Mouse (Mus musculus) c-Kit-positive CD71-positive TER-119-negative erythroid progenitor cells, embryonic 14.5 days (primary cell): ENCODE measurements around the gene Cops2.

Source experiments
- DNase-seq: peaks from one replicate; pipeline ENCODE4 v3.0.0-alpha.2; 2013; ENCODE audit warnings: low read depth

Gene Cops2

DNA sequence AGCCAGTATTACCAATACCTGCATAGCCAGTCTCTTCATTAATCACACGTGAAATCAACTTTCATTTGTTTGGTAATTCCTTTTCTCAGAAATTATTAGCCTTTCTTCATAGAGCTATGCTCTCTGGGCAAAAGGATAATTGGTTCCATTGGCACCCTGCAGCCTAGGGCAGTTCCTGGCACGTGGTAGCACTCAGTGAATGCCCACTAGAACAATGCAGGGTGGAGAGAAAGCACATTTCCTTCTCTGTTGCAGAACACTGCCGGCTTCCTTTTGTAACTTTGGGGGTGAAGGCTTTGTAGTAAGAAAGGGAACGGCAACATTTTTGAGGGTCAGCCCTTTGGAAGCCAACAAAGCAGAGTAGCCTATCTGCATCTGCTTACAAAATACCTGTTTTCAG, 32.7 kb downstream of the Cops2 start:
- DNase-seq: no peak

DNA sequence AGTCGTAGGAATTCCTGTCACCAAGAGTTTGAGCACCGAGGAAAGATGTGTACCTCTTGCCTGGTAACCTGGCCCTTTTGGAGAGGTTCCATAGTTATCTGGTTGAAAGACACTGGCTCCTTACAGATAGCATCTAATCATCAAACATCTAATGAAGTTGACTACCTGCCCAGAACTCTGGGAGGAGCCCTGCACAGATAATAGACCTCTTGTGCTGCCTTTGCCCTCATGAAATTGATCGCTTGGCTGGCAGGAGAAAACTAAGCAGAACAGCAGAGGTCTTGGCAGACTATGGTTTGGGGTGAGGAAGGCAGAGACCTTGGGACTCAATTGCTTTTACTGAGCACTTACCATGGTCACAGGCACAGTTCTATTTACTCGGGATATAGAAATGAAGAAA, 38.5 kb downstream of the Cops2 start:
- no peak for DNase-seq

DNA sequence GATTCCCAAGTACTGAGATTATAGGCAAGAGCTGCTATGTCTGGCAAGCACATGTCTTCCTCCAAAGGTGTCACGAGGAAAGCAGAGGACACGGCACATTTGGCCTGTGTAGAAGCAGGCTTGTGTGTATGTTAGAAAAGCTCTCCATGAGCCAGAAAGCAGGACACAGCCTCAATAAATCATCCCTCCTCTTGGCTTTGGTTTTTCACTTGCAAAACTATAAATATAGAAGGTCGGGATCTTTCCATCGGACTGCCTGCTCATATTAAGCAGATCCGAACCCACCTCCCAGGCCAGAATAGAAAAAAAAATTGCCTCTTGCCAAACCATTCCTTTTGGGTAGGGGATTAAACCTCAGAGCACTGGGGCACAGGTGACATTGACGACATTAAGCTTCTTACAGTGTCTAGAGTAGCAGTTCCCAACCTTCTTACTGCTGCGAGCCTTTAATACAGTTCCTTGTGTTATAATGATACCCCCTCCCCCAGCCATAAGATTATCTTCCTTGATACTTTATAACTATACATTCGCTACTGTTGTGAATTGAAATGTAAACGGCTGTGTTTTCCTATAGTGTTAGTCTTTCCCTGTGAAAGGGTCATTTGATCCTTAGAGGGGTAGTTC, 44.9 kb downstream of the Cops2 start:
- no peak for DNase-seq

DNA sequence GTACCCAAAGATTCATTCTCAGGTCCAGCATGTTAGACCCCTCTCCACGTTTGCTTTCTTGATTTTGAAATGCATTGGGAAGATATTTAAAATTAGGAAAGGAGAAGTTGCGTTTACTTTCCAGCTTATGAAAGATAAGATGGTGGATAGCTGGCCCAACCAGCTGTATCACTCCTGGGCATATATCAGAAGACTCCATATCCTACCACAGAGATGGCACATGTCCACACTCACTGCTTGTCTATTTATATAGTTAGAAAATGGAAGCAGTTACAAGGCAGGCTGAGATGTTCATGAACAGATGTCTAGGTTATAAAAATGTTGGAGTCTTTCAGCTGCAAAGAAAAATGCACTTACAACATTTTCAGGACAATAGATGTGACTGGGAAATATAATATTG, 47.6 kb downstream of the Cops2 start:
- no peak for DNase-seq

DNA sequence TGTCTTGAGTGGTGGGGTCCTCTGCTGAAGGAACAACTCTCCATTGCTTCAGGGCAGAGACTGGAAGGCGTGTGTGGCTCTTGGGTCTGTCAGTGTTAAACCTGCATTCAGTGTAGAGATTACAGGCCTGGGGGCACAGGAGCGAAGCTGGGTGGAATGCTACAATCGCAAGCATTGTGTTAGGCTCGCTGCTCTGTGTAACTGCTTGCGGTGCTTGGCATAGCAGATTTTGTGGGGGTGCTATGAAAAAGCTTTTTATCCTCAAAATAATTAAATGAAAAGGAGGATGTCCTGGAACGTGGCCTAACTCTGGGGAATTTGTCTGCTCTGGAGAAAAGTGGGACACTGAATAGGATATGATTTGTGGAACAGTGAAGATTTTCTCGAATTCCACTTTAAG, 49.4 kb downstream of the Cops2 start:
- DNase-seq: no peak

DNA sequence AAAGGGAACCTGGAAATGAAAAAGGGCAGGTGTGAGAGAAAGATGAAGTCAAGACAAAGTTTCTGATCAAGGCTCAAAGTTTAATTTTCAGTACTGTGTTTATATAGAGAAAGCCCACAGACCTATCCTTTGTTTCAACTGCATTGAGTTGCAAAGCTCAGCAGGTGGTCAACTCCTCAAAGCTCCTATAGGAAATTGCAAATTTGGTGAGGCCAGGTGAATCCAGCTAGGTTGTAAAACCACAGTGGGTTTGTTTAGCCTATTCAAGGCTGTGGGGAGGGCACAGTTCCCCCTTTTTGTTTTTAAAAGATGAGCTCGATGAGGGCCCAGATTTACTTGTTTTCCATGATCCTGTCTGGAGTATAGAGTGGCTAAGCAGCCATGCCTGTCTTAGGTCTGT, 53.1 kb downstream of the Cops2 start:
- DNase-seq: no peak

DNA sequence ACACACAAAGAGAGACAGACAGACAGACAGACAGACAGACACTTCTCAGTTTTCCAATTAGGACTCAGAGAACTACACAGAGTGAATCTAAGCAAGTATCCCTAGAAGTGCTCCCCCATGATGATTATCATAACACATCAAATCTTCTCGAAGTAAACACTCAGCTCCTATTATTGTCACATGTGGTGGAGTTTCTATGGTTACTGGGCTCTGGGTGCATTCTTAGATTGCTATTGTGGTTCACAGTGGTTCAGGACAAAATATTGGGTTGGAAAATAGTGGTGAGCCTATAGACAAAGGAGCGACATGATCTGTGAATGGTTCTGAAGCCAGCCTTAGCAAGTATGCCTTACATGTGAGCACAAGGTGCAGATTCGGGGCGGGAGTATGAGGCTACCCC, 57.0 kb downstream of the Cops2 start:
- no peak for DNase-seq

DNA sequence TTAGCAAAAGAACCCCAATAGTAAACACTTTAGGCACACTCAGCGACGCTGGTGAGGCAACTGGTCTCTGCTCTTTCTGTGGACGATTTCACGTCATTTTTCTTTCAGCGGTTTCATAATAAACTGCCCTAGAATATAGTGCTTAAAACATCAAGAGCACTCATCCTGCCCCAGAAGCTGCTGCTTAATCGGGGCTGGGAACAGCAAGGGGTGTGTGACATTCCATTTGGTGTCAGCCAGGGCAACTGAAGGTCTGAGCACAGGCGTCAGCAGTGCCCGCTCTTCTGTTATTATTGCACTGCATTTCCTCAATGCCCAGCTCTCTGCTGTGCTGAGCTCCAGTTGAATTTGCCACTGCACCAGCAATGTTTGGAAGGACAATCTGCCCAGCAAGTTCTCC, 57.9 kb downstream of the Cops2 start:
- DNase-seq: no peak

DNA sequence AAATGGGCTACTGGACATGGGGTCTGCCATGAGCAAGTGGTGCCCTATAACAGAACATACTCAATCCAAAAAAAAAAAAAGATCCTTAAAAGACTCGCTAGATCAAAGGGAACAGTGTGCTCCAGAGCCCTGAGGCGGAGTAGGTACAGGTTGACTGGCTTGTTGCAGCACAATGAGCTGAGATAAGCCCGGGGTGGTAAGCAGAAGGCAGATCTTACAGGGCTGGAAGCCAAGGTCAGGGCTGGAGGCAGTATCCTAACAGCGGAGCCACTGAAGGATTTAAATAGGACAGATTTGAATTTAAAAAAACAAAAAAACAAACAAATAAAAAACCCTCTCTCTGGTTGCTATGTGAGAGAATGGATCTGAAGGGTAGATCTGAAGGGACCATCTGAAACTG, 58.5 kb downstream of the Cops2 start:
- no peak for DNase-seq

DNA sequence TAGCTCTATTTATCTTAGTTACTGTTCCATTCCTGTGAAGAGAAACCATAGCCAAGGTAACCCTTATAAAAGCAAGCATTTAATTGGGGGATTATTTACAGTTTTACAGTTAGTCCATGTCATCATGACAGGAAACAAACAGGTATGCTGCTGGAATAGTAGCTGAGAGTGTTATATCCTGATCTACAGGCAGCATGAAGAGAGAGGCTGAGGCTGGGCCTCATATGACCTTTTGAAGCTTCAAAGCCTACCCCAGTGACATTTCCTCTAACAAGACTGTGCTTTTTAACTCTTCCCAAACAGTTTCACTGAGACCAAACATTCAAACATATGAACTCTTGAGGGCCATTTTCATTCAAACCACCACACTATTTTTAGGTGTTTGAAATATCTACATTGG, 61.1 kb downstream of the Cops2 start:
- no peak for DNase-seq

DNA sequence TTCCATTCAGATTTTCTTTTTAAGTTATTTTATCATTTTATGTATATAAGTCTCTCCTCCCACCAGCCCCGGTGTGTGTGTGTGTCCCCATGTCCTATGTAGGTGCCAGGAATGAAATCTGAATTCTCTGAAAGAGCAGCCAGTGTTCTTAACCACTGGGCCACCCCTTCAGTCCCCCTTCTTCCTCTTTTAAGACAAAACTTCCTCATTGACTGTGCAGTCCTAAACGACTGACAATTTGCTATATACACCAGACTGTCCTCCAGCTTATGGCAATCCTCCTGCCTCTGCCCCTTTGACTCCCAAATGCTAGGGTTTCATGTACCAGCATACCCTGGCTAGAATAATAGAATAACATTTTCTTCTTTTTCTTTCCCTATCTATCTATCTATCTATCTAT, 63.8 kb downstream of the Cops2 start:
- DNase-seq: no peak

DNA sequence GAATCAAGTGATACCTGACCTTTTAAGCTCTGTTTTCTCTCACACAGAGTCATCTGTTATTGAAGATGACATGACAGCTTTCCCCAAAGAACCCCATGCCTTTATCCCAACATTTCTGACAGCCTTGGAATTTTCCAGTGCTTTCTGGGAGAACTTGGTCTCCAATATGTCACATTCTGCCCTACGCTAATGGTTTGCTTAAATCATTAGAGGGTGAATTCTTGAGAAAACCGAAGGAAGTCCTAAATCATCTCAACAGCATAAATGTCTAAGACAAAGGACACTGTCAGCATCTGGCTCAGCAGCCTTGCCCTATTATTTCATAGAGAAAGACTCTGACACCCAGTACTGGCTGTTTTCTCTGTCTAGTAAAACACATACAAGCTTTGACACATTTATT, 64.8 kb downstream of the Cops2 start:
- no peak for DNase-seq

DNA sequence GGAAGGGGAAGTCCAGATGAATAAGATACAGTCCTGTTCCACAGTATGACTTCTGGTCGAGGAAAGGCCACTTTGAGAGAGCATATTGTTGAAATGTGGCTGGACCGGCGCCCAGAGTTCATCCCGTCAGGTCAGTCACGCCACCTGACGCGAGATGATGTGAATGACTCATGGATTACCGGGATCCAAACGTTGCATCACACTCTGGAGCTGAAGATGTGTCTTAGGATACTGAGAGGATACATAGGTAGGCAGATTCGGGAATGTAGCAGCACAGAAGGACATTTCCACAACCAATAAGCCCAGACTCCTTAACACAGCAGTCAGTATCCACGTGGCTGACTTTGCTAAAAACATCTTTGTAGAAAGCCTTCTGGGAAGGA, 66.1 kb downstream of the Cops2 start:
- DNase-seq: no peak

DNA sequence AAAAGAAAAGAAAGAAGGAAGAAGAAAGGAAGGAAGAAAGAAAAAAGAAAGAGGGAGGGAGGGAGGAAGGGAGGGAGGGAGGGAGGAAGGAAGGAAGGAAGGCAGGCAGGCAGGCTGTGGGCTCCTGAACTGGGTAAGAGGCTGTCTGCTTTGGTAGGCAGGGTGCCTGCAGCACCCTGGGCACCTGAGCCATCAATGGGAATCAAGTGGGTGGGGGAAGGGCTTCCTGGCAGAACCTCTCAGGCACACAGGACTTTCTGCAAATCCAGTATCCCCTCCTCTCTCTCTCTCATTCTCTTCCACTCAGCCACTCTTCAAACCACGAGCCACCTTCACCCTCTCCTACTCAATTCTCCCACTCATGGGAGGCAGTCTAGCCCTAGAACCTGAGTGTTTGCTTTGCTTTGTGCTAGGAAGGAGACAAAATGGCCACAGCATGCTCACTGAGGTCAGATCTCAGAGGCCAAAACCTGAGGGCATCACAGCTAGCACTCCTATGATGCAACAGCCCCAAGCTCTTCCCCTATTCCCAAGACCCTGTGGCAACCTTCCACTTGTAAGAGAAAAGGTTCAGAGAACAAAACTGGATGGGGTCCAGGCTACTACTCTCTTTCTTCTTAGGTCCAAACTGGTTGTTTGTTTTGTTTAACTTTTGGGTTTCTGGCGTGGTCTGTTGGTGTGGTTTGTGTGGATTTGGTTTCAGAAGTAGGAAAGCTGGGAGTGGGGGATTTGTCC, 66.6 kb downstream of the Cops2 start:
- DNase-seq: no peak

DNA sequence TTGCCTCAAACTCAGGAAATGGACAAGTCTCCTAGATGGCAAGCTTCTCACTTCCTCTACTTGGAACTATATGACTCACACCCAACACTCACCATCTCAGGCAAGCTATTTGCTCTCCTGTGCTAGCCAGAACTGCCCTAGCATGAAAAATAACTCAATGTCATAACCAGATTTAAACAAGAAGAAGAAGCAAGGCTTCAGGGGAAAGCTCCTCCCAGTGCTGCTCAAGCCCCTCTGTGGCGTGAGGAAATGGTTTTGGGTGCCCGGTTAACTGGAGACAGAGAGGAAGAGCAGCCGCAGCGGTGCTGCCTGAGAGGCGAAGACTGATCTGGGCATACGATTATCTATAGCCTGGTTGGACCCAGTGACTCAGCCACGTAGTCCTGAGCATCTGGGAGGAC, 67.5 kb downstream of the Cops2 start:
- no peak for DNase-seq

DNA sequence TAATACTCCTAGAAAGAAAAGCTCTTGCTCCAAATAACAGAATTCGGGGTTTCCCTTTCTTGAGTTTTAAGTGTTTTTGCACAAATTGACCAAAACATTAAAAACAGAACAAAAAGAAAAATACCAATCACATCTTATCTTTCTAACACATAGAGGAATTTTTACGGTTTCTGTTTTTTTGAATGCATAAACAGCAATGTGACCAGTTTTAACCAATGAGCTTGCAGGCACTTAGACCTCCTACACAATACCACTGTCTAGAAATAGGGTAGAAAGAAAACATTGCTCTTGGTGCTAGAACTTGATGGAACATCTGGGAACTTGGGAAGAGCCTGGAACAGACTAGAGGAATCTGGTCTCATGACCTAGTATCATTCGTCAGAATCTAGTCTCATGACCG, 68.7 kb downstream of the Cops2 start:
- no peak for DNase-seq

DNA sequence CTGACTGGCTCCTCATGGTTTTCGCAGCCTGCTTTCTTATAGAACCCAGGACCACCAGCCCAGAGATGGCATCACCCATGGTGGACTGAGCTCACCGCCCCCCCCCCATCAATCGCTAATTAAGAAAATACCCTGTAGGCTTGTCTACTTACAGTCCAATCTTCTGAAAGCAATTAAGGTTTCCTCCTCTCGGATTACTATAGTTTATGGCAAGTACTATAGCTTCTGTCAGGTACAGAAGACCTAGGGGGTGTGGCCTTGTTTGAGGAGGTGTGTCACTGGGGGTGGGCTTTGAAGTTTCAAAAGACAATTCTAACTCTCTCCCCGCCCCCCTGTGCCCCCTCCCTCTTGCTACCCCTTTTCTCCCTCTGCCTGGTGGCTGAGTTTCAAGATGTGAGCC, 69.7 kb downstream of the Cops2 start:
- no peak for DNase-seq

DNA sequence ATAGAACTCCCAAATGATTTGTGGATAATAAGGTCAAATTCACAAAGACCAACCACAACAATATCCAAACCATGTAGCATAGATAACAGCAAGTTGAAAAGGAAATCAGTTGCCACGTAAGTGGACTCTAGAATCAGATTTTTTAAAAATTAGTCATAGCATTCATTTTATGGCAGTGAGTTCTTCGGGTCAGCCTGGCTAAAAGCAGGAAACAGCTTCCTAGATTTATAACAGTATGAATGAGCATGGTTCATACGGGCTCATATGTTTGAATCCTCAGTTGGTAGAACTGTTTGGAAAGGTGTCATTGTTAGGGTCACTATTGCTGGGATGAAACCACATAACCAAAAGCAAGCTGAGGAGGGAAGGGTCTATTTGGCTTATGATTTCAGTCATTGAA, 70.2 kb downstream of the Cops2 start:
- DNase-seq: no peak

DNA sequence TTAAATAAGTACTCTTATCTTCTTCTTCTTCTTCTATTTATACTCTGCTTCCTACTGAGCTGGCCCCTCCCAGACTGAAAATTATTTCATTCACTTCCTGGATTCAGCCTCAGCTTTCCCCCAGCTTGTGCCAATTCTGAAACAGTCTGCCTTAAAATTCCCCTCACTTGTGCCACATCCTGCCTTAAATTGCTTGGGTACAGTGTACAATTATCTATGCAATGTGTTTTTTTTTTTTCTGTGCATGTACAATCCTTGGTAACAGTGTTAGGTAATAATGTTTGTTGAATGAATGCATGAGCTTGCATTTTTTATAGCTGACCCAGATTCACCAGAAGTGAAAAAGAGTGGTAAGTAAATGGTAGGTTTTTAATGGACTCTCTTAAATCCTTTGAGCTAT, 70.6 kb downstream of the Cops2 start:
- no peak for DNase-seq

DNA sequence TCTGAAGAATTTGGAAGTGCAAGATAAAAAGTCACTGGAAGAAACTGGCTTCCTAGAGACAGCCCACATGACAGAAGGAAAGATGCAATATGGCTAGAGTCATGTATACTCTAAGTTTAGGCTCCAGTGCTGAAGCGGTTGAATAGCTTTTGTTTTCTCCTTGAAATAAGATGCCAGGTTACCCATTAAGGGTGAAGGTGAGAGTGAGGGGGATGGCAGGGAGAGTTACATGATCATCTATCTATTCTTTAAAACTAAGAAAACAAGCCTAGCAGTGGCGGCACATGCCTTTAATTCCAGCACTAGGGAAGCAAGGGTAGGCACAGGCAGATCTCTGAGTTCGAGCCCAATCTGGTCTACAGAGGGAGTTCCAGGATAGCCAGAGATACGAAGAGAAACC, 73.9 kb downstream of the Cops2 start:
- no peak for DNase-seq

DNA sequence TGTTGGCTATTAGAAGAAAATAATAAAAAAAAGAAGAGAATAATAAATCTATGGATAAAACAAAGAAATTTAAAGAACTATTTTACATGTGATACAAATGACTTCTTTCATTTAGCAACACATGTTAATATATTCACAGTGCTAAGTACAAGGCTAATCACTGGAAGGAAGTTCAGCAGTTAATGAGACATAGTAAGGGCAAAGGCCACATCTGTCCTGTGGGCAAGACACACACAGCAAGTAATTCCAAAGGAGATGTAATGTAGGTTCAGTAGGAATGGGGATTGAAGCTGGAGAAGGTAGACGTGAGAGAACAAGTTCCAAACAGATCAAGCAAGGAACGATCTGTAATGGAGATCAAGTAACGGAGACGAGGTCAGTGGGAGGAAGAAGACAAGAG, 74.5 kb downstream of the Cops2 start:
- DNase-seq: no peak

DNA sequence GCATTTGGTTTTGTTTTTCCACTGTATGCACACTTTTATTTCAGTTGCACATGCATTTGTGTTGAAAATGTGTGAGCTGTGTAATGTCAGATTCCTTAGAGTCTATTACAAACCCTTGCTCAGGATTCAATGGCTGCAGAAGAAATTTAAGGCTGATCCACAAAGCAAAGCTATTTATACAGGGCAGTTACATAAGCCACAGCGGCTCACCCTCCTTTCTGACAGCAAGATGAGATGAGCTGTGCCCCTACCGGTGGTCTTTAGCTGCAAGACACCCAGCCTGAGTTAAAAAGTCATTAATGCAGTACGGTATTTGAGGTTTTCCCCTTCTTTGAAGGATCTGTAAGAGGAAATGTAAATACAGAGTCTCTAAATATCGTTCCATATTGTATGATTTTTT, 75.1 kb downstream of the Cops2 start:
- DNase-seq: no peak

DNA sequence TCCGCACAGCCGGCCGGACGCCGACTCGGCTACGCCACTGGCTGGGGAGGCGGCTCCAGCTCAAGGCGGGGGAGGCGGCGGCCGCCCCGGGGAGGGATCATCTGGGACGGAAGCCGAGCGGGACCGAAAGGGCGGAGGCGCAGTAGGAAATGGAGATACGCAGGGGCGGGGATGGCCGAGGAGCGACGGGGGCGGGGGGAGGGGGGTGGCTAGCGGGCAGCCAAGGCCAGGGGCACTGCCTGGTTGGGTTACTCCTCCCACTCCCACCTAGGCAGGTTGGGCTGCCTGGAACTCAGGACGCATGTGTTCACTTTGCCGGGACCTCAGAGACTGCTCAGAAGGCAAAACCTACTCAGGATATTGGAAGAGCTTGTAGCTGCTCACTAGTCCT, 76.2 kb downstream of the Cops2 start, which contains the start of gene Secisbp2l:
Secisbp2l (minus strand) TSS at position 152 of the 391 bp plus-strand sequence.
- peak; percentile 77 for DNase-seq
